Mouse (Mus musculus) adrenal gland, adult 8-10 months (tissue): ENCODE data around the gene Myl6. TPM values are rescaled to one million over a fixed set of nuclear protein-coding genes. Genes with fewer than 3 reads are reported as not detected.

Source experiments
- DNase-seq: peaks from one replicate; pipeline ENCODE4 v3.0.0; 2022
- total RNA-seq, 4 experiments: library from RNA; stranded (reverse); gene quantifications; 2 replicates each; pipeline ENCODE4 v1.2.4; 2022

Myl6 gene
- total RNA-seq: 100 to 1,000 TPM; 760 to 841 (median 820) TPM

DNA sequence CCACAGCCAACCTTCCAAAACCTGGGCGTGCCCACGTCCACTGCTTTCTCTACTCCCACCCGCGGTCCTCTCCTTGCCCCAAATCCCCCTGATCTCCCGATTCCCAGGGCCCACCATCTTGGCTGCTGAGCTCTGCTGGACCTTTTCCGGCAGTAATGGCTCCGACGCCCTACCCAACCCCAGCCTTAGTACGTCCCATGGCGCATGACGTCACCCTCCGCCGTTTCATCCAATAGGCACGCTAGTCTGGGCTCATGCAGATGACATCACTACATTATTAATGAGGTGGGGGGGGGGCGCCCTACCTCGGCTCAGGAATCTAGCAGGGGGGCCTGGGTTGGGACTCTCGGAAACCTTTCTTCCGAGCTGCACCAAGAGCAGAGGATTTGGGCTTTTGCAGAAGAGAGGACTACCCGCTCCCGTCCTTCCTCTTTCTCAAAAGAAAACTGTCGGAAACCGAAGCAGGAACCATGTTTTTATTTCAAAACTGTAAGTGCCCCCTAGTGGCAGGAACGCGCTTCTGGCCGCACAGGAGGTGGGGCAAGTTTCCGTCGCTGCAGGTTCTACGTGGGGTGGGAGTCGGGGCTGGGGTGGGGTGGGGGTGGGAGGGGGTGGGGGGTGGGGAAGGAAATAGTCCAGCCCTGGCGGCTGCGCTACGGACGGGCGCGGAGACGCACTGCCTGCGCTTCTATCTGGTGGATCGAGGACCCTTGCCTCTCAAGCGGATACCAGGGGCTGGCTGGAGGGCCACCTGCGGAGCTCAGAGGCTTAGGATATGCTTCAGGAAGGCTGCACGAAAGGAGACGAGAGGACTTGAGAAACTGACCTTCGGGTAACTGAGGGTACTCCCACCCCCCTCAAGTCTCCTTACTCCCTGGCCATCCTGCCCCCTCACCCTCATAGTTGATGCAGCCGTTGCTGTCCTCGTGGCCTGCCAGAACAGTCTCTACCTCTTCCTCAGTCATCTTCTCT, at the start of gene Myl6:
Myl6 (minus strand) TSS at position 451 of the 972 bp plus-strand sequence.
- DNase-seq: peak; percentile 98

DNA sequence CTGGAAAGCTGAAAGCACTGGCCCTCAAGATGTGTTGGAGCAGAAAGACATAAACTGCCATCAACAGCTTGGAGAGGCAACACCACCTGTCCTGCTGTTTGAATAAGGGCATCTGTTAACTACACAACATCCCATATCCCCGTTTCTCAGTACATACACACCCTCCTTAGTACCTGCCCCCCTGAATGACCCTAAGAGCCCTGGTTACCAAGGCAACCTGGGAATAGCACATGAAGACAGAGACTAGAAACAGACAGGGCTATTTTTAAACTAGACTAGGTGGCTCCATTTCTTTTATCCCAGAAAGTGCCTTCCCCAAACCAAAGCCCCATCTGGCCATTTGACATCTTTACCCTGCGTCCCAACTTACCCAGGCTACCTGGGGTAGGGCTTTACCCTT, 49.2 kb upstream of the Myl6 start:
- no peak for DNase-seq

DNA sequence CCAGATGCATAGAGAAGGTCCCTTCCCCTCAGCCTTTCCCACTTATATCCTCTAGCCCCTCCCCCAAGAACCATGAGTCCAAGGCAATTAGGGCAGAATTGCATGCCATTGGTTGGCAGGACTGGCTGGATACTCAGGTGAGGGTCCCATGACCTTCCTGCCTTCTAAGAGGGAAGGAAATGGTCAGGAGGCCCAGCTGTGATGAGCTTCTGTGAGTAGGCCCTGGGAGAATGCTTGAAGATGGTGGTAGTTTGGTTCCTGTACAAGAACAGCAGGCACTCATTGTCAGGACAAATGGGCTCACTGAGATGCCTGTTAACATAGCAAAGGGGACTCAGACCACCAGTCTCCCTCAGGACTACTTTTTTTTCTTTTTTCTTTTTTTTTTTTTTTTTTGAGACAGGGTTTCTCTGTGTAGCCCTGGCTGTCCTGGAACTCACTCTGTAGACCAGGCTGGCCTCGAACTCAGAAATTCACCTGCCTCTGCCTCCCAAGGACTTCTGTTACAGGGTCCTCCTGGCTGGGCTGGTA, 44.5 kb upstream of the Myl6 start:
- DNase-seq: no peak

DNA sequence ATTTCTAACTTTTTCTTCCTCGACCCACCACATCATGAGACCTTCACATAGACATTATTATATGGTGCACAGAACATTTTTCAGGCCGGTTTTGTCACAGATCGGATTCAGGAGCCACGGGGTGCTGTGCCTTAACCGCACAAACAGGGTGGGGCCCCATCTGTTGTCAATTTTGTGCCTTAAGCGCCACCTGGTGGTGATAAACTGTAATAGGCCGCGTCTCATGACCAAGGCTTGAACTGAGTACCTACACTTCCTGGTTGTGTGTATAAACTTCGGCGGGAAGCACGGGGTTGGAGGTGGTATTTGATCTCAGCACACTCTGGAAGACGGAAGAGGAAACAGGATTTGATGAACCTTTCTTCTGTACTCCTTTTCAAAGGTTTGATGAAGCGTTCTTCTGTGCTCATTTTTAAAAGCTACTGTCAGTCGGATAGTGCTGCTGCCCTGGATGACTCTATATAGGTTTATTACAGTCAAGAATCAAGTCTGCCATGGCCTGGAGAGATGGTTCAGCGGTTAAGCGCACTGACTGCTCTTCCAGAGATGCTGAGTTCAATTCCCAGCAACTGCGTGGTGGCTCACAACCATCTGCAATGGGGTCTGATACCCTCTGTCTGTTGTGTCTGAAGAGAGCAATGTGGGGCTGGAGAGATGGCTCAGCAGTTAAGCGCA, 42.5 kb upstream of the Myl6 start:
- DNase-seq: peak; percentile 85

DNA sequence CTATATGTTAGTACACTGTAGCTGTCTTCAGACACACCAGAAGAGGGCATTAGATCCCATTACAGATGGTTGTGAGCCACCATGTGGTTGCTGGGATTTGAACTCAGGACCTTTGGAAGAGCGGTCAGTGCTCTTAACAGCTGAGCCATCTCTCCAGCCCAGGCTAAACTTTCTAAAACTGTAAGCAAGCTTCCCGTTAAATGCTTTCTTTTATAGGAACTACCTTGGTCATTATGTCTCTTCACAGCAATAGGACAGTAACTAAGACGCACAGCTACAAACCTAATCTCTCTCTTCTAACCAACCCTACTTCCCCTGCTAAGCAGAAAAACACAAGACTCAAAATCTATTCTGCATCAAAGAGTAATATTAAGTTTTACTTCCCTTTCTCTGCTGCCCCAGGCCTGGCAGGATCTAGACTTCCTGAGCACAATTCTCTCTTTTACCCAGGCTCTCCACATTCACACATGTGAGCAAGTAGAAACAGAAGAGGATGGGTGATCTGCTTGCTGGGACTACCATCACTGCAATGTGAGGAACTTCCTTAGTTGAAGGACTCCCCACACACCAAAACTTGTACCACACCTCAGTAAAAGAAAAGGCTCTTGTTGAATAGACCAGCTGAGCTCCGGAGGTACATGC, 41.8 kb upstream of the Myl6 start:
- DNase-seq: no peak

DNA sequence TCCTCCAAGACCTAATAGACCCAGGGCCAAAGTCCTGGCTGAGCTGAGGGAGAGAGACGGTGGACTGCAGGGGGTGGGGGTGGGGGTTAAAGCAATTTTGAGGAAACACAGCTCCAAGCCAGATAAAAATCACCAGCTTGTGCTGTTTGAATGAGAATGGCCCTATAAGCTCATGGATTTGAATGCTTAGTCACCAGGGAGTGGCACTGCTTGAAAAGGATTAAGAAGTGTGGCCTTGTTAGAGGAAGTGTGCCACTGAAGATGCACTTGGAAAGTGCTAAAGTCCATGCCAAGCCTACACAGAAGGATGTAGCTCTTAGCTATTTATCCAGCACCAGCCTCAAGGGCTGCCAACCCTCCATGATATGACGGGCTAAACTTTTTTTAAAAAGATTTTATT, 41.3 kb upstream of the Myl6 start:
- no peak for DNase-seq

DNA sequence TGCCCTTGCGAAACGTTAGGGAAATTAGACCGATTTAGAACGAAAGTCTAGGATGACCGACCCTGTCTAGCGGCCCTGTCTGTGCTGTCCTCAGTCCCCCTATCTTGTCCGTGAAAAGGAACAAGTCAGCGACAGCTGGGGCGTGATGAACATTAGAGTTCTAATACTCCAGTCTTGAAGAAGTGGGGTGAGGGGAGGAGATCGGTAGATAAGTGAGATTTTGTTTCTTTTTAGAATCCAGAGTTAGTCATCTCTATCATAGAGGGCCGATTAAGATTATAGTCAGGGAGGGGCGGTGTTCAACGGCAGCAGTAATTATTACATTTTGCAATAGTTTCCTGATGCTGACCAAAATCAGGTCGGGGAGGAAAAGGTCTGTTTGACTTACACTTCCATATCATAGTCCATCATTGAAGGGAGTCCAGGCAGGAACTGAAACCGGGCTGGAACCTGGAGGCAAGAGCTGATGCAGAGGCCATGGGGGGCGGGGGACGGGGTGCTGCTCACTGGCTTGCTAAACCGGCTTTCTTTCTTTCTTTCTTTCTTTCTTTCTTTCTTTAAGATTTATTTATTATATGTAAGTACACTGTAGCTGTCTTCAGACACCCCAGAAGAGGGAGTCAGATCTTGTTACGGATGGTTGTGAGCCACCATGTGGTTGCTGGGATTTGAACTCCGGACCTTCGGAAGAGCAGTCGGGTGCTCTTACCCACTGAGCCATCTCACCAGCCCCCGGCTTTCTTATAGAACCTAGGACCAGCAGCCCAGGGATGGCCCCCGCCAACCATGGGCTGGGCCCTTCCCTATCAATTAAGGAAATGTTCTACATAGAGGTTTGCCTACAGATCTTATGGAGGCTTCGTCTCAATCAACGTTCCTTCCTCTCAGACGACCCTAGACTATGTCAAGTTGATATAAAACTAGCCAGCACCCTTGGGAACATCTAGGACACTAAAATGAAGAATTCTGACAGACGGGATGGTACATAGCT, 32.7 kb upstream of the Myl6 start:
- no peak for DNase-seq

DNA sequence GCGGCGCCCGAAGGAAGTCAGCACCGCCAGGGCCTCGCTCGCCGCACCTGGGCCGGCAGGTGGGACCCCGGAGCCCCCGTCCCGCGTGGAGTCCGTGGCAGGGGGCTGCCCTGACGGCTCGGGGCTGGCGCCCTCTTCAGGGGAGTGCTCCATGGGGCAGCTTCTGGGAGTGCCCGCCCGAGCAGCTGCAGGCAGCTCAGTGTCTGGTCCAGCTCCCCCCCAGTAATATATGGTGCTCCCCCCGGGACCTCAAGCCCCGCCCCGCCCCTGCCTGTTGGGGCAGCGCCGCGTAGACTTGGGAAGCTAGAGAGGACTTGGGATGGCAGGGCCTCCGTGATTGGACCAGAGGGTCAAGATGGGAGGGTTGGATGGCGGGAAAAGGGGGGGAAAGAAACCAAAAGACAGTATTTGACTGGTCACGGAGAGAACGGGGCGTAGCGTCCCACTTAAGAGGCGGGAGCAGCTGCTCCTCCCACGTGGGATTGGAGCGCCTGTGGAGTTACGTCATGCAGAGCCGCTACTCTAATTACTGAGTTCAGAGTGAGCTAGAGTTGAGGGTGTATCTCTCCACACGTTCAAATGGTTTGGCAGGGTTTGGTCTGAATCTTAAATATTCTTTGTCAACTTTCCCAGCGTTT, 31.8 kb upstream of the Myl6 start, which contains the start of gene Esyt1:
Esyt1 (minus strand) TSS at position 201 of the 638 bp plus-strand sequence.
- peak; percentile 97 for DNase-seq

DNA sequence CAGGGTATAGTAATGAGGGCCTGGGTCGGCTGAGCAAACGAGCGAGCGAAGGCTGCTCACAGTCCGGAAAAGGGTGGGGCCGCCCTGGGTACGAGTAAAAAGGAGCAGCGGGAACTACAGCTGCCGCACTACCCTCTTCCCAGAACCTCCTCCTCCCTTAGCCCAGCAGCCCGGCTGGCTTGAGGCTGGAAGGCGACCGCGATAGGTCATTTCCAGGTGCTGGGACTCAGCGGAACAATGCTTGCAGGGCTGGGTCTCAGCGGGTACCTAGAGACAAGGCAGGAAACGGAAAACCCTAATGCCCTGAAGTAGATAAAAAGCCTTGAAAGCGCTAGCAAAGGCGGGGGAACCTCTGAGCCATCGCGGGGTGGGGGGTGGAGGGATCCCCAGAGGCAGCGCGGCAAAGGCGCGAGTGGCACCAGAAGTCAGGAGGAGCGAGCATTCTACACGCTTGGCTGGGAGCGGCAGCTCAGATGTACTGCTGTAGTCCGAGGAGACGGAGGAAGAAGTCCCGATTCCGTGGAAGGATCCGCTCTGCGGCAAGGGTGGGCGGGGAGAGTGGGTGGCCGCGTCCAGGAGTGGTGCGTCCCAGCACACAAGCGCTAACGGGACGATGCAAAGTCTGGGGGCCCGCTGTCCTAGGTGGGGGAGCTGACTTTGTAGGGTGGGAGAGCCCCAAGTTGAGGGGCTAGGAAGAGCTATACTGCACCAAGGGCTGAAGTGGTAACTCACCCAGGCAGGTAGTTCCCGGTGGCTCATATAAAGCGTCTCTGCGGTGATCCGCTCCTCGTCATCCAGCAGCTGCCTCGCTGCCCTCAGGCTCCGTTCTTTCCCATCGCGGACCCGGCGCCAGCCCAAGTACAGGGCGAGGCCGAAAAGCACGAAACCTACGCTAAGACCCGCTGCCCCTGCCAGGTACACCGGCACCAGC, 31.1 kb upstream of the Myl6 start:
- no peak for DNase-seq

DNA sequence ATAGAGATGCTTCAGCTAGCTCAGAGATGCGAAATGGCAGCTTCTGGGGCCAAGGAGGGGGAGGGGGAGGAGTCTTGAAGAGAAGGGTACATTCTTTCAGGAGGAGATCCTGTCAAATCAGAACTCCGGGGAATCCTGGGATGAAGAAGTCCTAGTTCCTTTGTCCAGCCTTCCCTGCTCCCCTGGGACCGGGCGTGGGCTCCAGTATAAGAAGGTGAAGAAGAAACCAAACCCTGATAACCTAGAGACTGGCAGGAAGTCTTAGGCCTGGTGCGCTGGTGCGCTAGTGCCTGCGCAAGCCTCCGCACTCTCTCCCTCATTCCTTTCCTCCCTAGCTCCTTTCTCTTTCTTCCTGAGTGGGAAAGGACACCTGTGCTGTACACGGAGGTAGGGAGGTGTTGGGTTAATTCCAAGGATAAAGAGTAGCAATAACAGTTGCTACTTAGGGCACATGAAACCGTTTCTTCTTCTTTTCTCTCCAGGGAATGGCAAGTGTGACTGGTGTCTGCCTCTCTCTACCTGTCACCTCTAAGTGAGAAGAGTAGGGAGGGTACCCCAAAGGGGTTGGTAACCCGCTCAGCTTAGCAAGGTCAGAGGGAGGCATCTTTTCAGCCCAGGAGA, 30.3 kb upstream of the Myl6 start:
- no peak for DNase-seq

DNA sequence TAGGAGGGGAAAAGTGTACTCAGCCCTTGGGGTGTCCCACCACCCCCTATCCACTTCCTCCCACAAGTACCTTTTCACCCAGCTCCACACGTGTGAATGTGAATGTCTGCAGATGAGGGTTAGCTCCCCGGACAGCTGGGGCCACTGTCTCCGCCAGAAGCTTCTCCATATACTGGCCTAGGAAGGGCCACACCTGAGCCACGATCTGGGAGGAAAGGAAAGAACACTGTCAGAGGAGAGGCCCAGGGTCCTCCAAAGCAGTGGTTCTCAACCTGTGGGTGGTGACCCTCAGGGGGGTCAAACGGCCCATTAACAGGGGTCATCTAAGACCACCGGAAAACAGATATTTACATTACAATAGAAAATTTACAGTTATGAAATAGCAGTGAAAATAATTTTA, 28.4 kb upstream of the Myl6 start:
- DNase-seq: no peak

DNA sequence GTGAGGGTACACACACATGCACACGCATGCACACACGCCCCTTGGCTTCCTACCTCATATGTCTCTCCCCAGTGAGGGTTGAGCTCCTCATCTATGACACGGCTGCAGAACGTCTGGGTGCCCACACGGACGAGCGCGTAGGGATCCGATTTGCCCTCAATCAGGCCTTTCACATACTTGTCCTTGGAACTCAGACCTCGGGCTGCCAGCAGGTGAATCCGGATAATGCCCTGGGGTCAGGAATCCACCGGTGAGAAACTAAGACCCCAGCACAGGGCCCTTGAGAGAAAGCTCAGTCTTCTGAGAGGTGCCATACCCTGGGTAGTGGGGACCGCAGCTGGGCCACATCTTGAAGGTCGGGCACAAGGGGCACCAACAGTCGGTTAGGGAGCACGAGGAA, 26.6 kb upstream of the Myl6 start:
- DNase-seq: no peak

DNA sequence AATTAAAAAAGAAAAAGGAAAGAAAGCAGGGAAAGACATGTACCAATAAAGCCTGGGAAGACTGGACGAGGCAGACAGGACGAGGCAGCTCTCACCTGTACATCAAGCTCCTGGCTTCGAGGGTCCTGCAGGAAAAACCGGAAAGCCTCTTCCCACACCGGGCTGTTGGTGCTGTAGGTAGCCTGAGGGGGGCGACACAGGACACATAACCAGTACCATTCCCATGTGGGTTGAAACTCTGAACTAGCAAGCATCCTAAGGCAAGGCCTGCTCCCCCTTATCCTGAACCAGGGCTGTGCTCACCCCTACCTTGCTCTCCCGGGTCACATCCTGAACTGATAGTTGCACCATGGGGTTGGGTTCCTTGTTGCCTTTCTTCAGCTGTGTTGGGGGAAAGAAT, 24.9 kb upstream of the Myl6 start:
- DNase-seq: no peak

DNA sequence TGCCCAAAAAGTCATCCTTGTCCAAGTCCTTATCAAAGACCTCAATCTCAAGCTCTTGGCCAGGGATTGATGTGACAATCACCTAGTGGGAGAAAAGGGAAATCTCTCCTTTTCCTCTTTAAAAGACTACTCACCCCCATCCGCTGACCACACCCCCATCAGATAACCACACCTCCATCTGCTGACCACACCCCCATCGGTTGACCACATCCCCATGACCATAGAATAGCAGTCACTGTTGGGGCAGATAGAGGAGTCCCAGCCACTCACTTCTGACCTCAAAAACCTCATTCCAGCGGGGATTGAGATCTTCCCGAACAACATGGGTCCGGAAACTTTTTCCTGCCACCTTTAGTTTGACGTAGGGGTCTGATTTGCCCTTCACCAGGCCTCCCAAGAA, 22.7 kb upstream of the Myl6 start:
- no peak for DNase-seq

DNA sequence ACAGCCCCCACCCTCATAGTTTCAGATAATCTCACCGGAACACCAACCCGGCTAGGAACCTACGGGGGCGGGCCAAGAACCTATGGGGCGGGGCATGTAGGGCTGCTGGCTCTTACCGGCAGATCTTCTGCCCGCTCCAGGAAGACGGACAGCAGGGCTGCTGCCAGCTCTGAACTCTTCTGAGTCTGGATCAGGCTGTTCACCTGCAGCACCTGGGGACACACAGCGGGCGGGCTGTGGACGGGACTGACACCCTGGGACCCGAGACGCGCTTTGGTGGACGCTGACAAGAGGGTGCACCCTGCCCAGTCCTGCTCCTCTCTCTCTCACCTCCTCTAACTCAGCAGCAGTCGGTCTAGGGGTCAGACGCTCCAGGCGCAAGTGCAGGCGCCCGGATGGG, 22.1 kb upstream of the Myl6 start:
- DNase-seq: no peak

DNA sequence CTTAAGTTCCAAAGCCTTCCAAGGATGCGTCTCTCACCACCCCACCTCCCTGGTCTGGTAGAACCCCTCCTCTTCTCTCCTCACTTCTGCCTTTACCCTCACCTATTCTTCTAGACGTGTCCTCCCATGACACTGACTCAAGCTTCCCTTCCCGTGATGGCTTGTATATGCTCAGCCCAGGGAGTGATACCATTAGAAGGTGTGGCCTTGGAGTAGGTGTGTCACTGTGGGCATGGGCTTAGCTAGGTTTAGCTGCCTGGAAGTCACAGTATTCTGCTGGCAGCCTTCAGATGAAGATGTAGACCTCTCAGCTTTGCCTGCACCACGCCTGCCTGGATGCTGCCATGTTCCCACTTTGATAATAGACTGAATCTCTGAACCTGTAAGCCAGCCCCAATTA, 21.1 kb upstream of the Myl6 start:
- no peak for DNase-seq

DNA sequence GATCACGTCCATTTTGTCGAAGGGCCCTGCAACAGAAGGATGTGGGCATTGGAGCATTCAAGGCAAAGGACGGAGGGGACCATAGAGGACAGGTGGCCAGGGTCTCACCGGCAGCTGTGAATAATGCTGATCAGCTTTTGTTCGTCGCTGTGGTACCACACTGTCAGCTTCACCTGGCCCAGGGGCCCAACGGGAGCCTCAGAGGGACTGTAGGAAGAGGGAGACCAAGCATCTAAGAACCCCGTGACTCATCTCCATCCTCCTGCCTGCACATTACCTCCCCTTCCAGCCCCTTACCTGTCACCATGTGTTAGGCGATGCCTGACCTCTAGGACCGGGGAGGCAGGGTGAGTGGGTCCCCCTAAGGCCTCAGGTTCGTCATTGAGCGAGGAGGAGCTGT, 17.8 kb upstream of the Myl6 start:
- no peak for DNase-seq

DNA sequence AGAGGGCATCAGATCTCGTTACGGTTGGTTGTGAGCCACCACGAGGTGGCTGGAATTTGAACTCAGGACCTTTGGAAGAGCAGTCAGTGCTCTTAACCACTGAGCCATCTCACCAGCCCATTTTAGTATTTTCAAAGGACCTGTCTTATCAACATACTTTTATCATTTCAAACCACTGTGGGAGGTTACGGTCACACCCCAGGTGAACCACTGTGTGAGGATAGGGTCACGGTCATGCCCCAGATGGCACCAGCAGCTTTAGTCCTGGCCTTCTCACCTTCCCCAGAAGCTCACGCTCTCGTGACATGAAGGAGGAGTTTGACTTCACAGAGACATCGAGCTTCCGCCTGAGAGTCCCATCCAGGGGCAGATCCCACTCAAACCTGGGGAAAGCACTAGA, 17.2 kb upstream of the Myl6 start:
- DNase-seq: no peak

DNA sequence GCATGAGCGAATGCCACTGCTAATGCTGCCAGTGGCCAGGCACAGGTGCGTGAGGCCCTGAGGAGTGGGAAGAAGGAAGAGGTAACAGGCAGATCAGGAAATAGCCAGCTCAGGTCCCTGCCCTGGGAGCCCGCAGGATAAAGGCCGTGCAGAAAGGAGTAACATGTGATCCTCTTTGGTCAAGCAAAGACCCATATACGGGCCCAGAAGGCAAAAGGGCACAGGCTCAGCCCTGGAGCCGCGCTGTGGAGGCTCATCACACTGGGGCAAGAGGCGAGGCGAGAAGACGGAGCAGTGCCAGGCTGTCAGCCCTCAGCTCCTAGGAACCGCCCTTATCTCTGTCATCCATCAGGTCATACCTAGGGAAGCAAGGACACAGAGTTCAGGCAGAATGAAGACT, 16.4 kb upstream of the Myl6 start:
- DNase-seq: no peak

DNA sequence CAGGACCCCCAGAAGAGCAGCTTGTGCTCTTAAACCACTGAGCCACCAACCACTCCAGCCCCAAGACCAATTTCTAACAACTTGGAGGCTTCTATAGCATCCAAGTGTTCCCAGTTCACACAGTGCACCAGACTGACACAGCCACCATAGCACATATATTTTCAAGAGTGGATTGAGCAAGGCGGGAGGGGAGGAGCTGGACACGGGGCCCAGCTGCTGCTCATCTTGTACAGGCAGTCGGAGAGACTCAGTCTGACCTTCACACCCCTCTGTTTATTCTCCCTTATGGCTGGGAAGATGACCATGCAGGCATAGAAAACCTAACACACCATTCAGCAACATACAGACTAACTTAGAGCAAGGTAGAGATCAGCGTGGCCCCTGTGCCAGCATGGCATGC, 15.9 kb upstream of the Myl6 start:
- DNase-seq: no peak
